Mouse (Mus musculus): ENCODE measurements around the gene Jdp2. TPM values are rescaled to one million over a fixed set of nuclear protein-coding genes. Genes with fewer than 3 reads are reported as not detected.

Gene Jdp2
- polyA plus RNA-seq, 1 experiment, result 11.2 TPM

DNA sequence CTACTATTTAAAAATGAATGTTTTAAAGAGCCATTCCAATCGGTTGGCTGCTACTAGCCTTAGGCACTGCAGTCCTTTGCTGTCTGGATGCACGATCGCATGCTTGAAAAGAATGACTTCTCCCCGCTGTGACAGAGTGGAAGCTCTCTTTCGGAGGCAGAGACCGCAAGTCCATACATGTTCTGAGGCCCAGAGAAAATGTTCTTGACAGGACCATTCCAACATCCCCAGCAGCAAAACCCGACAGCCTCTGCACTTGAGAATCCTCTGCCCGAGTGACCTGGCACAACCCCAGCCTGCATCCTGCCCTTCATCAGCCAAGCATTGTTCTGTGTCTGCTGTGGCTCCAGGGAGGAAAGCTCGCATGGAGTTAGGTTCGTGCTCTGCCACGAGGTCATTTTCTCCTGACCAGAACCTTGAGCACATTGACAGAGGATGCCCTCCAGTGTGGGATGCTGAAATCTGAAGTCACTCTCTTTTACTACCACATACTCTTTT lies 13.0 kb upstream of the Jdp2 start:
- H3K27ac ChIP-seq (replicated peaks; ENCODE audit: low read depth, low read length), result no peak overlapping the region
- H3K4me1 ChIP-seq (ENCODE audit: control insufficient read depth, insufficient read depth, insufficient read length, low read length), result peaks cover 5% of the 10 kb centered on the region; the same call in 1 of the 2 replicates
- H3K4me3 ChIP-seq (ENCODE audit: insufficient read depth, low read depth, low read length), result no peak overlapping the region

DNA sequence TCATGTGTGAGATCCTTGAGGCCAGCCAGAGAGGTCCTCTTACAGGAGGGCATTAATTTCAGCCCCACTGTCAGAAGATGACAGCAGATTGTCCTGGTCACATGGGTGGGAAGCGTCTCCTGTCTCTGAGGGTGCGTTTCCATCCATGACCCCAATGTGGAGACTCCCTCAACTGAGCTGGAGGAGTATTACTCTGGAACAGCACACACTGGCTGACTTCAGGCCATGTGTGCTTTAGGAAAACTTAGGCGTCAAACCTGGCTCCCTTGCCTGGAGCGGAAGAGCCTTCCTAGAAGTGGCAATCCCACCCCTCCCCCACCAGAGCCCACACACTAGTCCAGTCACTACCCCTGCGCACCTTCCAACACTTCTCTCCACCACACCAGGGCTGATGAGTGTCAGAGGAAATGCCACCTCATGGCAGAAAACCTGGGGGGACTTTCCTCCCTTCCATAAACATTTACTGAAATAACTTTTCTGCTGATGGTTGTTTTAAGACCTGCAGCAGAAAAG lies 8.9 kb upstream of the Jdp2 start:
- no peak overlapping the region for H3K27ac ChIP-seq (replicated peaks; ENCODE audit: low read depth, low read length)
- H3K4me1 ChIP-seq (ENCODE audit: control insufficient read depth, insufficient read depth, insufficient read length, low read length), result peaks cover 5% of the 10 kb centered on the region; the same call in 1 of the 2 replicates
- H3K4me3 ChIP-seq (ENCODE audit: insufficient read depth, low read depth, low read length), result no peak overlapping the region

DNA sequence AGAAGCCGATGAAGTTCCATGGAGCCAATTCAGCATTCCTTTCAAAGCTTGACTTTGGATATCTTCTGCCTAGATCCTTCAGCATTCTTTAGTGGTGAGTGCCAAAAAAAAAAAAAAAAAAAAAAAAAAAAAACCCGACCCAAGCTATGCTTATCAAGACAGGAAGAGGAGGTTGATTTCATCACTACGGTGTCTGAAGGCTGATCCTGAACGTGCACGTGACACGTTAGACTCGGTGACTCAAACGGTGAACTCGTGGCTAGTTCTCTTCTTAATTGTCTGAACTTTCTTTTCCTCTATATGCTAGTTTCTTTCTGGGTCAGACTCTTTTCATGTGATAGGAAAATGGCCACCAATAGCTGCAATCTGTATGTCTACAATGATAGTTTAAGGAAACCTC lies 5.9 kb upstream of the Jdp2 start:
- Histone ChIP-seq H3K27ac (replicated peaks; ENCODE audit: low read depth, low read length) (no peak overlapping the region), H3K4me1 (ENCODE audit: control insufficient read depth, insufficient read depth, insufficient read length, low read length) (peaks cover 5% of the 10 kb centered on the region)

DNA sequence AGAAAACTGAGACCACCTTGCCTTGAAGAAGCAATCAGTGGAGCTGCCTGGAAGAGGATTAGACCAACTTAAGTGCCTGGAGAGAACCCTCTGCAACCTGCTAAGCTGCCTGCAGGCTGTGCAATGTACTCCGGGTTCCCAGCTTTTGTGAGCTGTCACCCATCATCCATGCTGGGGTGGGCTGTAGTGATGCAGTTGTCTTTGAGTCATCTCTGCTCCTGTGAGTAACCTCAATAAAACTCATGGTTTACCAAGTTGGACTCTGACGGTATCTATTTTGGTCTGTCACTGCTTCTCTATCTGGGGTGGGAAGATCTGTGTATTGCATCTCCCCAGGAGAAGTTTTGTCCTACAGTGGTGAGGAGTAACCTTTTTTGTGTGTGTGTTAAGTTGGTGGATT lies 4.4 kb upstream of the Jdp2 start:
- Histone ChIP-seq H3K4me1 (ENCODE audit: control insufficient read depth, insufficient read depth, insufficient read length, low read length) (peaks cover 7% of the 10 kb centered on the region), H3K27ac (replicated peaks; ENCODE audit: low read depth, low read length) (no peak overlapping the region), H3K4me3 (ENCODE audit: insufficient read depth, low read depth, low read length) (no peak overlapping the region)

More for the DNA sequence above, 5.9 kb upstream of the Jdp2 start:
- H3K4me3 ChIP-seq (ENCODE audit: insufficient read depth, low read depth, low read length), result no peak overlapping the region

DNA sequence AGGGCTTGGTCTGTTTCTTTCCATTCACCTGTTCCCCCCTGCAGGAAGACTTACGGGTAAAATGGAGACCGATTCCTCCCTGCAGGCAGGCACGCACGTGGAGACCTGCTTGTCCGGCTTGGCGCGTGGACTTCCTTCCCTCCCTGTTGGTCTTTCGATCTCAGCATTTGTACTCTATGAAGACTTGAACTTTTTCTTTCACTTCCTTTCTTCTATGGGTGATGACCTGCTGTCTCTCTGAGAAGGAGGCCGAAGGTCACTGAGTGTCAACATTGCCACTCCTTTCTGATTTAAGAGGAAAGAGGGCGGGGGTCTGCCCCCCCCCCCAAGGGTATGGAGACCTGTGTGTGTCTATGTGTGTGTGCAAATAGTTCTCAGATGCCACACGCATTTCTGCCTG lies 774 bp upstream of the Jdp2 start:
- Histone ChIP-seq H3K4me3 (ENCODE audit: insufficient read depth, low read depth, low read length) (peak overlapping the region; percentile 90), H3K27ac (replicated peaks; ENCODE audit: low read depth, low read length) (peak overlapping the region; percentile 84), H3K4me1 (ENCODE audit: control insufficient read depth, insufficient read depth, insufficient read length, low read length) (peaks cover 29% of the 10 kb centered on the region)

DNA sequence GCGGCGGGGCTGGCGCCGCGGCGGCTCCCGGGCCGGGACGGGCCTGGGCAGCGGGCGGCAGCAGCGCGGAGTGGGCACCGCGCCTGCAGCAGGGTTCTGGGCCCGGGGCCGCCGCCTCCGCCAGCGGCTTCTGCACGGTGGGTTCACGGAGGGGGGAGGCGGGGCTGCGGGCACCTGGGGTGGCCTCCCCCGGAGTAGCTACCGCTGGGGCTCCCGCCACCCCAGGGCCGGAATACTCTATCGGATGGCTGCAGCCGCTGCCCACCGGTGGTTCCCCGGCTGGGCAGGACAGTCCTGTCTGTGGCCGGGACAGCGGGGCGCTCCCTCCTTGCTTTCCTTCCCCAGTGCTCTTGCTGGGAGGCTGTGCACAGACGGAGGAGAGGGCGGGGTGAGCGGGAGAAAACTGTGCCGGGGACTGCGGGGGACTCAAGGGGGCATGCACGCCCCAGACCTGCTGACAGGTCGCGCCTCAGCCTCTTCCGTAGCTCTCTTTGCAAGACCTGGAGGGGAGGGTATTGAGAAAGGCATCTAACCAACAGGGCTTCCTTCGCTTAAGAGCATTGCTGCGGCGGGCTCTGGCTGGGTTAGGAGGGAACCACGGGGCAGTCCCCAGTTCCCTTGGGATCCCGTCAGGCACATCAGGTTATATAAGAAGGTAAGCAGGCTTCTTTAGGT lies 788 bp downstream of the Jdp2 start:
- H3K27ac ChIP-seq (replicated peaks; ENCODE audit: low read depth, low read length), result peak overlapping the region; percentile 70

DNA sequence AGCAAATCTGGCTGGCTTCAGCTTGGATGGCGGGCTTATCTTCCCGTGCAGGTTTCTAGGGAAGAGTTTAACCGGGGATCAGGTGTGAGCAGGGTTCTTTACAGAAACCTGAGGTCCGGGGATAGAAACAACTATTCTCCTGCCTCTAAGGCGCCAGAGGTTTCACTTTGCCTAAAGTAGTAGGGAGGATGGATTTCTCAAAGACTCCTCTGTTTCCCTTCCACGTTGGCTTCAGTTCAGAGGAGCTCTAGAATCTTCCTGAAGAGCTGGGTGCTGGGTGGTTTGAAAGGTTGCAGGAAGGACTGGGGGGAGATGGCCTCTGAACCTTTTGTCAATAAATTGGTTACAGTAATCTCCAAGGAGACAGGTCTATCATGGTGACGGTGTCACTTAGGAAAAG lies 1.8 kb downstream of the Jdp2 start:
- Histone ChIP-seq H3K4me1 (ENCODE audit: control insufficient read depth, insufficient read depth, insufficient read length, low read length) (peaks cover 41% of the 10 kb centered on the region), H3K4me3 (ENCODE audit: insufficient read depth, low read depth, low read length) (peak overlapping the region; percentile 90), H3K27ac (replicated peaks; ENCODE audit: low read depth, low read length) (peak overlapping the region; percentile 22)

More for the DNA sequence above, 788 bp downstream of the Jdp2 start:
- peak overlapping the region; percentile 90 for H3K4me3 ChIP-seq (ENCODE audit: insufficient read depth, low read depth, low read length)
- H3K4me1 ChIP-seq (ENCODE audit: control insufficient read depth, insufficient read depth, insufficient read length, low read length), result peaks cover 40% of the 10 kb centered on the region

DNA sequence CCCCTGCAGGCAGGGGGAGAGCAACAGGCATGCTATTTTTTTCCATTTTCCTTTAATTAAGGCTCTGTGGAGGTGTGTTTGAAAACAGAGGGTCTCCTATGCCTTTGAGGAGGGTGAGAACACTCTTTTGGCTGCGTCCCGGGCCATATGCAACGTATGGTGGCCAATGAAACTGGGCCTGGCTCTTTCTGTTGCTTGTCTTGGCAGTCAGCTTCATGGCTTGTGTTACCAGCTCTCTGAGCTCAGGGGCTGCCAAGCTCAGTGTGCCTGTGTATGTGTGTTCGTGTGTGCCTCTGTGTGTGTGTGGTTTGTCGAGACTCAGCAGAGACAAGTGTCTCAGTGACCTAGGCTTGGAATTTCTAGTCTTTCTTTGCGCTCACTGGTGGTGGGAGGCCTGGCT lies 2.7 kb downstream of the Jdp2 start:
- peaks cover 41% of the 10 kb centered on the region for H3K4me1 ChIP-seq (ENCODE audit: control insufficient read depth, insufficient read depth, insufficient read length, low read length)
- H3K27ac ChIP-seq (replicated peaks; ENCODE audit: low read depth, low read length), result peak overlapping the region; percentile 72; the same call in 1 of the 2 replicates

DNA sequence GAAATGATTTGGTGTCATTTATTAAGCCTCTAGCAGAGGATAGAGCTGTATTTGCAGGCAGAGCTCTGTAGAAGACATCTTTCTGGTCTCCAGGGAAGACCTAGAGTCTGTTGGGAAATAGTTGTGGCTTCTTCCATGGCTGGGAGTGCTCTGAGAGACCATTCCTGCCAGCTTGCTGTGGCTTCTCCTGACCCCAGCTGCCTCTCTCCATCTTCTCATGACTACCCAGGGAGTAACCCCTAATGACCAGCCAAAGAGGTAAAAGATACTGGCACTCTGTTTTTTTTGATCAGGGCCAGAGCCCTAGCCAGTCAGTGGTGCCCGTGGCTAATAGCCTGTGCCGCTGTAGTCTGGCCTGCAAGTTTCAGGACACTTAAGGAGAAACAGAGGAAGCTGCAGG lies 3.3 kb downstream of the Jdp2 start:
- H3K4me3 ChIP-seq (ENCODE audit: insufficient read depth, low read depth, low read length), result peak overlapping the region; percentile 26; the same call in 1 of the 2 replicates
- peak overlapping the region; percentile 72 for H3K27ac ChIP-seq (replicated peaks; ENCODE audit: low read depth, low read length)
- H3K4me1 ChIP-seq (ENCODE audit: control insufficient read depth, insufficient read depth, insufficient read length, low read length), result peaks cover 41% of the 10 kb centered on the region

More for the DNA sequence above, 2.7 kb downstream of the Jdp2 start:
- H3K4me3 ChIP-seq (ENCODE audit: insufficient read depth, low read depth, low read length), result no peak overlapping the region

DNA sequence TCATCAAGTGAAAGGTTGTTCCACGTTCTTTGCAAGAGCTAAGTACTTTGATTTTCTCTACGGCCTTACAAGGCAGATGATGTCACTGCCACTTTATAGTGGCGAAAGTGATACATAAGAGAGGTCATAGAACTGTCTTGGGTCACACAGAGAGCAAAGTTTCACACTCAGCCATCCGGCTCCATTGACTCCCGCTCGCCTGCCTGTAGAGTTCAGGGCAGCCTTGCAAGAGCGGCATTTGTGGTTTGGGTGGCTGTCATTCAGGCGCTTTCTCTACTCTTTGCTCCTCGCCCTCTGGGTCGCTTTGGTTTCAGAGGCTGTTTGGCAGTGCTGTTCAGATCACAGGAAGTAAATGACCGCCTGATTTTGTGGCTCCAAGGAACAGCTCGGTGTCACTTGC lies 4.0 kb downstream of the Jdp2 start:
- H3K27ac ChIP-seq (replicated peaks; ENCODE audit: low read depth, low read length), result peak overlapping the region; percentile 72

DNA sequence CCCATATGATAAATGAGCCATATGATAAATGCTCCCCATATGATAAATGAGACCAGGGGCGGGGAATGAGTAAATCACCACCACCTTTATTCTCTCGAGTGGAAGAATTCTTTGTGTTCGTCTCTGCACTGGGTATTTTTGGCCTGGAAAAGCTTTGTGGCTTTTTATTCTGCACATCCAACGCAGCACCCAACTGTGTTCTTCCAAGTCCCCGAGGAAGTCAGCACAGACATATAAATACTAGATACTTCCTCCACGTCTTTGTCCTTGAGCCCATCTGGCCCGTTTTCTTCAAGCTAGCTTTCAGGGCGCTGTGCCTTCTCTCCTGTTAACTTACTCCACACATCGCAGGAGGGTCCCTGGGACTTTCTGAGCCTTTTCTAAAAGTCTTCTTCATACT lies 4.9 kb downstream of the Jdp2 start:
- Histone ChIP-seq H3K27ac (replicated peaks; ENCODE audit: low read depth, low read length) (no peak overlapping the region), H3K4me3 (ENCODE audit: insufficient read depth, low read depth, low read length) (no peak overlapping the region), H3K4me1 (ENCODE audit: control insufficient read depth, insufficient read depth, insufficient read length, low read length) (peaks cover 34% of the 10 kb centered on the region)

More for the DNA sequence above, 4.0 kb downstream of the Jdp2 start:
- H3K4me1 ChIP-seq (ENCODE audit: control insufficient read depth, insufficient read depth, insufficient read length, low read length), result peaks cover 38% of the 10 kb centered on the region
- H3K4me3 ChIP-seq (ENCODE audit: insufficient read depth, low read depth, low read length), result peak overlapping the region; percentile 26

DNA sequence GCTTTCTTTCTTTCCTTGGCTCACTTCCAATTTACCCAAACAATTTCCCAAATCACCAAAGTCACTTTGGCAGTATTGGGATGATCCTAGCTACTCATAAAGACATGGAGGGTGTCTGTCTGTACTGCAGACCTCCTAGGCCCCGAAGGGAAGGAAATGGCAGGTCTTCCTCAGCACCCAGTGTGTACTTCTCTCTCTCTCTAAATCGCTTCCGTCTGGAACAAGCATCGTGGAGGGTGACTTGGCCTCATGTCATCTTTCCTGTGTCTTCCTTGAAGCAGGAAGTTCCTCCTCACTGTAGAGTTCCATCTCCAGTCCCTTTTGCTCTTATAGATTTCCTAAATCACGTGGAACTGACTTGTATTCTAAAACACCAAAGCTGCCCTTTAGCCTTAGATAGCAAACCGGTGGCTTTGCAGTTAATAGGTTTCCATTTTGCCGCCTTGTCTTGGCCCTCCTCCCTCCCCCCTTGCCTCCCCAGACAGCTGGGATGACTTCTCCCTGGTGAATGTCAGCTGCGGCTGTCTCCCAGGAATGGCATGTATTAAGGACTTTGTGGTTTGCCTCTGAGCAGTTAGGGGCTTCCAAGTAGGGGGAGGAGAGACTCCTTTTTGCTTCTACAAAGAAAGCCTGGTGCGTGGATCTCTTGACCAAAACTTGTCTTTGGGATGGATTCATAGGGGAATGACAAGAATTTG lies 5.6 kb downstream of the Jdp2 start:
- H3K4me1 ChIP-seq (ENCODE audit: control insufficient read depth, insufficient read depth, insufficient read length, low read length), result peaks cover 34% of the 10 kb centered on the region
- no peak overlapping the region for H3K27ac ChIP-seq (replicated peaks; ENCODE audit: low read depth, low read length)
- no peak overlapping the region for H3K4me3 ChIP-seq (ENCODE audit: insufficient read depth, low read depth, low read length)

DNA sequence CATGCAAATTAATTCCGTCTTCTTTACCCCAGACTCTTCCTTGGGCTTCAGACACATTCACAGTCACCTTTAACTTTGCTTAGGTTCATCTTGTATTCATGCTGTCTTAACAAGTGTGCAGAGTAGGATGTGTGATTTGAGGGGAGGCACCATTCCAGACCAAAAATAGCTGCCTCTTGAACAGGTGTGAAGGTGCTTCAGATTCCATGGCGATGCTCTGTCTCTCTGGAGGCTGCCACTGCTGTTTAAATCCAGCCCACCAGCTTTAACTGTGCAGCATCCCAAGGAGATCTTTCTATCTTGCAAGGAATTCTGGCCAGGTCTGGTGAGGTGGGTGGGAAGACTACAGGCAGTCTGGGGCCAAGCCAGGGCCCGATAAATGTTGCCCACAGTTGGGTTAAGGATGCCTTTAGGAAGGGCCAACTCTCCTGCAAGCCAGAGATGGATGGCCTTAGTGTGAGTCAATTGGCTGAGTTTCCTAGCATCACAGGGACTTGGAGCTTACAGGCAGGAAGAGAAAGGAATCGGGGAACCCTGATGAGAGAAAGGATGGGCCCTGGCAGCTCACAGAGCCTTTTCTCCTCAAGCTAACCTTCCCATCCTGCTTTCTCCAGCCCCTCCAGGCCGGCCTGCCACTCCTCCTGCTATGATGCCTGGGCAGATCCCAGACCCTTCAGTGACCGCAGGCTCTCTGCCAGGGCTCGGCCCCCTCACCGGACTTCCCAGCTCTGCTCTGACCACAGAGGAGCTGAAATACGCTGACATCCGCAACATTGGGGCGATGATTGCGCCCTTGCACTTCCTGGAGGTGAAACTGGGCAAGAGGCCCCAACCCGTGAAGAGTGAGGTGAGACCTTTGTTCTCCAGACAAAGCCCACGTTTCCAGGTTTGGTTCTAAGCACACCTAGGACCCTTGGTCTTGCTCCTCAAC lies 9.0 kb downstream of the Jdp2 start:
- H3K27ac ChIP-seq (replicated peaks; ENCODE audit: low read depth, low read length), result no peak overlapping the region
- H3K4me1 ChIP-seq (ENCODE audit: control insufficient read depth, insufficient read depth, insufficient read length, low read length), result peaks cover 15% of the 10 kb centered on the region
- no peak overlapping the region for H3K4me3 ChIP-seq (ENCODE audit: insufficient read depth, low read depth, low read length)

DNA sequence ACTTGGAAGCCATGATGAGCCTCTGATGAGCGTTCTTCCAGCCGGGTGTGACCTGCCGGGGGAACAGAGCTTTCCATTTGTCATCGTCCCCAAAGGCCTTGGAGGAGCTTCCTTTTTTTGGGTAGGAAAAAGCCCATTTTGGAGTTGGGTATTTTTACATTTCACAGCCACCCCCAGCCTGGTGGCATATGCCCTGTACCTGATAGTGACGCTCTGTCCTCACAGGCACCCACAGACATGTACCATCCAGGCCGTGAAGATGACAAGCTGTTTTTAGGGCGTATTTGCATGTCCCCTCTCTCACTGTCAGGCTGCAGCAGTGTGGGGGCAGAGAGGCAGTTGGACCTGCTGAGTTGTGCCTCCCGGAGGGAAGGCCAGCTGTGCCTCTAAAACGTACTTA lies 11.3 kb downstream of the Jdp2 start:
- H3K4me3 ChIP-seq (ENCODE audit: insufficient read depth, low read depth, low read length), result no peak overlapping the region
- peaks cover 6% of the 10 kb centered on the region; the same call in 1 of the 2 replicates for H3K4me1 ChIP-seq (ENCODE audit: control insufficient read depth, insufficient read depth, insufficient read length, low read length)

DNA sequence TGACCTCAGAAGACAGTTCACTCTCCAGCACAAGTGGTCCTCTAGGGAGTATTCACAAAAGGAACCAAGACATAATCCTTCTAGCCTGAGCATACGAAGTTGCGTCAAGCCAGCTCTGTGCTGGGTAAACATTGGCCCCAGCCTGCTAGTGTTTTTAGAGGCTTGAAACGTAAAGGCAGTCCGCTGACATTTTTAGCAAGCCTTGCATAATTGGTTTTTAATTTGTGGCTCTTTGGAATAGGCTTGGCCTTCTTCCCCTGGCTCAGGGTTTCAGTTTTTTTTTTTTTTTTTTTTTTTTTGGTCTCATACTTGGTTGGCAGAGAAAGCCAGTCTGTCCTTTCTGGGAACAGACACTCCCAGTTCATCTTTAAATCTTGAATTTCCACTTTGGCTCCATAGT lies 15.3 kb downstream of the Jdp2 start:
- no peak overlapping the region for H3K4me3 ChIP-seq (ENCODE audit: insufficient read depth, low read depth, low read length)
- peaks cover 6% of the 10 kb centered on the region; the same call in 1 of the 2 replicates for H3K4me1 ChIP-seq (ENCODE audit: control insufficient read depth, insufficient read depth, insufficient read length, low read length)
- H3K27ac ChIP-seq (replicated peaks; ENCODE audit: low read depth, low read length), result no peak overlapping the region

More for the DNA sequence above, 11.3 kb downstream of the Jdp2 start:
- no peak overlapping the region for H3K27ac ChIP-seq (replicated peaks; ENCODE audit: low read depth, low read length)

All from brown adipose tissue, adult 24 weeks (tissue).